Mouse (Mus musculus) kidney, adult 2 months (tissue): ENCODE measurements around the gene Tfap4. TPM values are rescaled to one million over a fixed set of nuclear protein-coding genes. Genes with fewer than 3 reads are reported as not detected.

Source experiments
- DNase-seq: peaks from one replicate; pipeline ENCODE4 v3.0.0; 2021
- H3K27ac ChIP-seq: fragments of 200-500 bp; 2 replicates; pipeline ENCODE4 v1.5.1; 2012; ENCODE audit warnings: low read depth, low read length, control low read depth, inconsistent platforms; ENCODE audit not compliant: insufficient read depth
- H3K27me3 ChIP-seq: fragments of 200-500 bp; replicated peaks from 2 replicates; pipeline ENCODE4 v1.6.1; 2012; ENCODE audit warnings: mild to moderate bottlenecking, moderate library complexity, low read length, inconsistent platforms; ENCODE audit not compliant: control insufficient read depth, insufficient read depth
- H3K36me3 ChIP-seq: fragments of 200-500 bp; 2 replicates; pipeline ENCODE4 v1.6.1; 2012; ENCODE audit warnings: mild to moderate bottlenecking, moderate library complexity, low read length, inconsistent platforms; ENCODE audit not compliant: control insufficient read depth, insufficient read depth
- H3K4me1 ChIP-seq: fragments of 200-500 bp; 2 replicates; pipeline ENCODE4 v1.6.1; 2011; ENCODE audit warnings: low read length; ENCODE audit not compliant: control insufficient read depth, insufficient read depth
- H3K4me3 ChIP-seq: fragments of 200-500 bp; 2 replicates; pipeline ENCODE4 v1.5.1; 2011; ENCODE audit warnings: mild to moderate bottlenecking, low read depth, low read length, control low read depth; ENCODE audit not compliant: insufficient read depth
- CTCF ChIP-seq: fragments of 200-500 bp; conservative IDR thresholded peaks from 2 replicates; pipeline ENCODE4 v1.5.1; 2011; ENCODE audit warnings: low read depth, mild to moderate bottlenecking, control low read depth, low read length, moderate library complexity, mixed read lengths; ENCODE audit not compliant: insufficient read depth, insufficient read length
- POLR2A ChIP-seq: fragments of 200-500 bp; IDR thresholded peaks from one replicate; pipeline ENCODE4 v1.6.1; 2011; ENCODE audit warnings: low read depth, low read length, control low read depth
- WGBS: fragments of 180-500 bp; shearing (Covaris S2); methylation state at CpG from one replicate; pipeline ENCODE4 v1.1.7; 2018; 5-methylcytosine and 5-hydroxymethylcytosine counted together
- polyA plus RNA-seq: library from polyadenylated mRNA; depleted of rRNA; stranded (reverse); fragments of >200 nt; gene quantifications from 2 replicates; pipeline ENCODE4 v1.2.3, GENCODE M21; 2012; rRNA removed

Tfap4 gene
- polyA plus RNA-seq, 1 experiment = 5.1 TPM

- H3K27ac ChIP-seq = peak overlapping the region; percentile 46; the same call in 1 of the 2 replicates
- no peak overlapping the region for H3K4me3 ChIP-seq
- peaks cover 16% of the 10 kb centered on the region for H3K4me1 ChIP-seq
- no peaks in the 10 kb centered on the region for H3K36me3 ChIP-seq
- no peak for TF ChIP-seq CTCF
- no peak for TF ChIP-seq POLR2A
- WGBS = 42% methylated on average over 8 of the region's 8 CpGs
- DNase-seq = peak; percentile 75
- H3K27me3 ChIP-seq = no peaks in the 10 kb centered on the region
Observed at GRCm38 (mm10) chr16:4497762-4498607, 61.7 kb downstream of the Tfap4 start.

DNA sequence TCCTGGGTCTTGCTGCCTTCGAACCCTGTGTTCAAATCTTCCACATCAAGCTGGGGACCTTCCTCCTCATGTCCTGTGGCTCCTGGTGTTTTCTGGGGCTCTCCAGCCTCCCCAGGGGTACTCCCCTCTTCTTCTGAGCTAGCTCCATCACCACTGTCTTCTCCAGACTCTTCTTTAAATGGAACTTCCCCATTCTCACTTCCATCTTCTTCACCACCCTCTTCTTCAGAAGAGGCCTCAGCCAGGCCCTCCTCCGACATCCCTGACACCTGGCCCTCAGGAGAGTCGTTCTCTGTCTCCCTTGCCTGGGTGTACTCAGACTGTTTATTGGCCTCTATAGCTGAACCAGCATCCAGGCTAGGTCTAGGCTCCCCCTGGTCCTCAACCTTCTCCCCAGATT is 63.2 kb downstream of the Tfap4 start:
- no peaks in the 10 kb centered on the region for H3K36me3 ChIP-seq
- WGBS = 86% methylated on average over 3 of the region's 3 CpGs
- no peaks in the 10 kb centered on the region for H3K27me3 ChIP-seq
- no peak for DNase-seq
- no peak overlapping the region for H3K4me3 ChIP-seq
- no peak for TF ChIP-seq POLR2A
- TF ChIP-seq CTCF = no peak
- H3K27ac ChIP-seq = no peak overlapping the region
- H3K4me1 ChIP-seq = peaks cover 18% of the 10 kb centered on the region

DNA sequence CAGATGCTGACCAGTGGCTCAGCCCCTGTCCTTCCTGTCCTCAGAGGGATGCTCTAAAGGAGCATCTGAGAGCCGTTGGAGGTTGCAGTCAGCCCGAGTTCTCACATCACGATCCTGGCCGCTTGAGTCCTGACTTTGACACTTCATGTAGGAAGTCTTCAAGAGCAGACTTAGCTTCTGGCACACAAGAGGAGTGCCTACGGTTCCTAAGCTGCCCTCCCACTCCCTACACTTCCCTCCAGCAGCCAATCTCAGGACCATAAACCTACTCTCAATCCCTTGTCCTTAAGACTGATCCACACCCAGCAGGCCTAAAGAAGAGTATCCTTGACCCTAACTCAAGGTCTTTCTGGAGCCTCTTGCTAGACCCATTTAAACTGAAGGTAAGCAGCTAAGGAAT is 63.8 kb downstream of the Tfap4 start:
- no peak overlapping the region for H3K27ac ChIP-seq
- DNase-seq = peak; percentile 82
- no peaks in the 10 kb centered on the region for H3K36me3 ChIP-seq
- 81% methylated on average over 5 of the region's 5 CpGs for WGBS
- no peaks in the 10 kb centered on the region for H3K27me3 ChIP-seq
- TF ChIP-seq CTCF = no peak
- TF ChIP-seq POLR2A = no peak
- no peak overlapping the region for H3K4me3 ChIP-seq
- peaks cover 18% of the 10 kb centered on the region for H3K4me1 ChIP-seq

Other genes with a start within 250 kb of the Tfap4 start
- 10.4 and 12.4 TPM in 2 replicates for gene Adcy9, start 139.4 kb downstream of the Tfap4 start, polyA plus RNA-seq
- gene Srl, start 18.0 kb downstream of the Tfap4 start, polyA plus RNA-seq = 3.1 and 6.9 TPM in 2 replicates
- 210 and 226 TPM in 2 replicates for gene Glis2, start 34.9 kb upstream of the Tfap4 start, polyA plus RNA-seq
- gene Pam16, start 65.1 kb upstream of the Tfap4 start, polyA plus RNA-seq = 27.3 and 41.8 TPM in 2 replicates
- gene Vasn, start 80.1 kb upstream of the Tfap4 start, polyA plus RNA-seq = 34.6 and 42.3 TPM in 2 replicates
- 57.8 and 72.9 TPM in 2 replicates for gene Dnaja3, start 80.1 kb upstream of the Tfap4 start, polyA plus RNA-seq
- 43.1 and 54.5 TPM in 2 replicates for gene Coro7, start 119.9 kb upstream of the Tfap4 start, polyA plus RNA-seq
- gene Nmral1, start 159.5 kb upstream of the Tfap4 start, polyA plus RNA-seq = 5.7 and 6.6 TPM in 2 replicates
- 57.2 and 70.7 TPM in 2 replicates for gene Hmox2, start 166.5 kb upstream of the Tfap4 start, polyA plus RNA-seq
- gene Cdip1, start 230.4 kb upstream of the Tfap4 start, polyA plus RNA-seq = 83.2 and 105 TPM in 2 replicates